Mouse (Mus musculus) heart, postnatal 4 days (tissue): ENCODE data around the gene Nr1h5. TPM values are rescaled to one million over a fixed set of nuclear protein-coding genes. Genes with fewer than 3 reads are reported as not detected.

Experiments
- total RNA-seq, 2 experiments: library from RNA; stranded (reverse); gene quantifications; 2 replicates each; pipeline ENCODE4 v1.2.3; 2021

Nr1h5 gene
- total RNA-seq, 2 experiments from 2014 or later, result not detected

Other genes starting within 250 kb of the Nr1h5 start
- 10 to 100 TPM; 49.5 to 50.6 TPM for gene Tspan2, start 229.6 kb downstream of the Nr1h5 start, total RNA-seq
- gene Tshb, start 181.4 kb downstream of the Nr1h5 start, total RNA-seq, result not detected
- gene Sycp1, start 28.0 kb downstream of the Nr1h5 start, total RNA-seq, result not detected
- gene Sike1, start 31.6 kb upstream of the Nr1h5 start, total RNA-seq, result 100 to 1,000 TPM; 111 to 119 TPM
- 100 to 1,000 TPM; 384 to 408 TPM for gene Csde1, start 56.3 kb upstream of the Nr1h5 start, total RNA-seq
- 100 to 1,000 TPM; 120 to 122 TPM for gene Nras, start 94.2 kb upstream of the Nr1h5 start, total RNA-seq
- gene Ampd1, start 109.9 kb upstream of the Nr1h5 start, total RNA-seq, result under 1 TPM; 0.25 to 0.43 TPM
- 1 to 10 TPM; 3.6 to 4.3 TPM for gene Dennd2c, start 138.5 kb upstream of the Nr1h5 start, total RNA-seq
- 10 to 100 TPM; 62.0 to 67.9 TPM for gene Bcas2, start 207.5 kb upstream of the Nr1h5 start, total RNA-seq